In genomic region chr12:120015201-120015600, GRCm38 (mm10) we compare ENCODE assay signal across 18 mouse cellular contexts.
A peak's percentile ranks its signal among the peaks of the same experiment; 100 is the strongest.
DNase-seq lines count a peak whose midpoint lies in the region; ATAC-seq lines count a peak whose summit lies in the region.
"Had no signal": no experiment of that assay in that cellular context is flagged by ENCODE, and none has a peak within 500 bp of the region (broad histone marks: within the 10 kb centered on the region; RNA-seq: fewer than 3 reads in every experiment).

No protein-coding gene starts in this region.

- ATAC-seq in forebrain, embryonic 13.5 days, result peak; percentile 94
- ATAC-seq in hindbrain, embryonic 14.5 days (ENCODE audit: low FRiP score), result peak; percentile 69; the same call in 1 of the 2 replicates
- ATAC-seq in neural tube, embryonic 13.5 days (ENCODE audit: low read depth), result 0 out of 2 replicates have a peak, but pooled peaks have one; percentile 43

- H3K4me1 ChIP-seq in forebrain, embryonic 13.5 days, result peaks cover 10% of the 10 kb centered on the region
- H3K4me1 ChIP-seq in hindbrain, embryonic 14.5 days (replicated peaks; ENCODE audit: control insufficient read depth, insufficient read depth, low read length), result 0 out of 2 replicates have a peak, but pooled peaks cover 3% of the 10 kb centered on the region
- peaks cover 5% of the 10 kb centered on the region; the same call in 1 of the 2 replicates for H3K4me1 ChIP-seq in neural tube, embryonic 13.5 days (replicated peaks)
- H3K4me1 ChIP-seq: embryonic facial prominence, embryonic 15.5 days; hindbrain, embryonic 15.5 days; limb, embryonic 12.5 days; megakaryocyte, embryonic 14.5 days had no signal

- H3K9me3 ChIP-seq in forebrain, embryonic 13.5 days (replicated peaks), result no peaks in the 10 kb centered on the region
- H3K9me3 ChIP-seq in hindbrain, embryonic 14.5 days (ENCODE audit: control insufficient read depth, low read length), result no peaks in the 10 kb centered on the region
- H3K9me3 ChIP-seq in neural tube, embryonic 13.5 days, result no peaks in the 10 kb centered on the region
- H3K9me3 ChIP-seq: embryonic facial prominence, embryonic 15.5 days; hindbrain, embryonic 15.5 days; limb, embryonic 12.5 days; megakaryocyte, embryonic 14.5 days had no signal

- no peaks in the 10 kb centered on the region for H3K27me3 ChIP-seq in forebrain, embryonic 13.5 days
- H3K27me3 ChIP-seq in hindbrain, embryonic 14.5 days (ENCODE audit: control insufficient read depth, insufficient read depth, low read length), result no peaks in the 10 kb centered on the region
- no peaks in the 10 kb centered on the region for H3K27me3 ChIP-seq in neural tube, embryonic 13.5 days
- H3K27me3 ChIP-seq: embryonic facial prominence, embryonic 15.5 days; hindbrain, embryonic 15.5 days; limb, embryonic 12.5 days; megakaryocyte, embryonic 14.5 days had no signal

- H3K27ac ChIP-seq in forebrain, embryonic 13.5 days, result peak overlapping the region; percentile 80; the same call in 1 of the 2 replicates
- H3K27ac ChIP-seq in hindbrain, embryonic 14.5 days, result peak overlapping the region; percentile 68; the same call in 1 of the 2 replicates
- H3K27ac ChIP-seq in neural tube, embryonic 13.5 days (replicated peaks), result no peak overlapping the region
- H3K27ac ChIP-seq: embryonic facial prominence, embryonic 15.5 days; limb, embryonic 12.5 days; liver, embryonic 14.5 days had no signal

- no peaks in the 10 kb centered on the region for H3K36me3 ChIP-seq in forebrain, embryonic 13.5 days (ENCODE audit: poor library complexity, severe bottlenecking)
- no peaks in the 10 kb centered on the region for H3K36me3 ChIP-seq in hindbrain, embryonic 14.5 days (replicated peaks; ENCODE audit: control insufficient read depth, insufficient read depth)
- H3K36me3 ChIP-seq in neural tube, embryonic 13.5 days, result no peaks in the 10 kb centered on the region
- H3K36me3 ChIP-seq: embryonic facial prominence, embryonic 15.5 days; hindbrain, embryonic 15.5 days; limb, embryonic 12.5 days had no signal

- no peak overlapping the region for H3K4me3 ChIP-seq in forebrain, embryonic 13.5 days
- no peak overlapping the region for H3K4me3 ChIP-seq in hindbrain, embryonic 14.5 days (replicated peaks; ENCODE audit: low read length)
- H3K4me3 ChIP-seq in neural tube, embryonic 13.5 days, result no peak overlapping the region
- H3K4me3 ChIP-seq: embryonic facial prominence, embryonic 15.5 days; hindbrain, embryonic 15.5 days; limb, embryonic 12.5 days; megakaryocyte, embryonic 14.5 days had no signal

- peak; percentile 6 for DNase-seq in layer of hippocampus, adult 9-10 months (ENCODE audit: low spot score)
- DNase-seq in layer of hippocampus, postnatal 10 days (ENCODE audit: low spot score in 2 of 2), result no peak
- DNase-seq in hindbrain, embryonic 14.5 days (ENCODE audit: low spot score), result no peak
- no peak for DNase-seq in T-cell, adult 2 months (ENCODE audit: low spot score)
- no peak for DNase-seq in thymus, adult 18-20 months
- DNase-seq: adrenal gland, adult 2 months; cerebellum, adult 8-10 months; kidney, adult 2 months; kidney, postnatal 25 days; lung, postnatal 10 days; thymus, postnatal 14 days had no signal

- no peak overlapping the region for H3K4me2 ChIP-seq in forebrain, embryonic 13.5 days
- no peak overlapping the region for H3K4me2 ChIP-seq in hindbrain, embryonic 14.5 days (replicated peaks)
- H3K4me2 ChIP-seq in neural tube, embryonic 13.5 days, result no peak overlapping the region
- H3K4me2 ChIP-seq: embryonic facial prominence, embryonic 15.5 days; hindbrain, embryonic 15.5 days; limb, embryonic 12.5 days had no signal

- 7% methylated on average over 1 of the region's 1 CpGs for WGBS in forebrain, embryonic 13.5 days
- WGBS in hindbrain, embryonic 14.5 days, result 18% methylated on average over 1 of the region's 1 CpGs
- WGBS in neural tube, embryonic 13.5 days, result 39% methylated on average over 1 of the region's 1 CpGs

- no peak overlapping the region for H3K9ac ChIP-seq in forebrain, embryonic 13.5 days
- H3K9ac ChIP-seq in hindbrain, embryonic 14.5 days, result no peak overlapping the region
- no peak overlapping the region for H3K9ac ChIP-seq in neural tube, embryonic 13.5 days
- H3K9ac ChIP-seq: embryonic facial prominence, embryonic 15.5 days; hindbrain, embryonic 15.5 days; limb, embryonic 12.5 days; liver, embryonic 14.5 days had no signal

Comparison
In these comparisons a context has a peak if more than half of its experiments do, and no peak if none do; other contexts are left out.
1. ATAC-seq: peak in every context shown above with its lines; median percentile 94 in forebrain, embryonic 13.5 days; 69 in hindbrain, embryonic 14.5 days; 43 in neural tube, embryonic 13.5 days.